Mouse (Mus musculus) c-Kit-positive CD71-positive TER-119-positive erythroid progenitor cells, embryonic 14.5 days (primary cell): ENCODE data around the gene Denr.

ENCODE experiments used
- DNase-seq: peaks from one replicate; pipeline ENCODE4 v3.0.0-alpha.2; 2013; ENCODE audit warnings: low spot score

The Denr gene

DNA sequence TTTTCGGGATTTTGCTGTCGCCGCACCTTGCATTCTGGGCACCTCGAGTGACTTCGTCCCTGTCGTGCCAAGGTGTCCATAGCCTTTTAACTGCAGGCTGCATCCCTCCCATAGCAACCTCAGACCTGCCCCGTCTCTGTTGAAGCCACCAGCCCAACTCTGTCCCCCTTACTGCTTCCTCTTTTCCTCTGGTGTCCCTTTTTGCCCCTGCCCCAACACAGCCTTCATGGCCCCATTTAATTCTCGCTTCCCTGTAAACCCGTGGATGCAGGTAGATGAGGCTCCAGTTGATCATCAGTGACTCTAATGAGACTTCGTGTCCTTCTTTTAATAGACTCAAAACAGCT is 629 bp downstream of the Denr start:
- no peak for DNase-seq

DNA sequence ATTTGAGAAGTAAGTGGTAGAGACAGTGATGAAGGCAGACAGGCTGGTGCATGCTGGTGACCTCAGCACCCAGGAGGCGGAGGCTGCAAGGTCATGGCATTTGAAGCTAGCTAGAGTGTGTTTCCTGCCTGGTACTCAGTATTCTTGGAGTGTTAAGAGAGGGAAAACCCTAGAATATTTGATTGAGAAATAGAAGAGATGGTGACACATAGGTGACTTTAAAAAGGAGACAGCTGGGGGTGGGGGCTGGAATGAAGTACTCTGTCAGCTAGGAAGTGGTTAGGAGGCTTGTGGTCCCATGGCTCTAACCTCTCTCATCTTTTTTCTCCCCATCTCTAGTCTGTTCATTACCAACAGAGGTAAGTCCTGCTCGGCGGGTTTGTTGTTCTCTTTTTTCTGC is 7.9 kb downstream of the Denr start:
- no peak for DNase-seq

DNA sequence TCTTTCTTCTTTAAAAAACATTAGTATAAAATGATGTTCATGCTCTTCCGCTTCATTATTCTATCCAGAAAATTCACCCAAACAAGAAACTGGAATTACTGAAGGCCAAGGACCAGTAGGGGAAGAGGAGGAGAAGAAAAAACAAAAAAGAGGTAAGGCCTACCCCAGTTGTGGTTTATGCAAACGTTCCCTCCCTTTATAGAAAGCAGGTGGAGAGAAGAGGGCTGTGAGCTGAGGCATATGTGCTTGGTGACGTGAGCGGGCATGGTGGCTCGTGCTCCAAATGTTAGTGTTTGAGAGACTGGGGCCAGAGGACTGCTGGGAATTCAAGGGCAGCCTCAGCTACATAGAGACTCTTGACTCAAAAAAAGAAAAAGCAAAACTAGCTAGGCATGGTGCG is 15.1 kb downstream of the Denr start:
- DNase-seq: no peak

DNA sequence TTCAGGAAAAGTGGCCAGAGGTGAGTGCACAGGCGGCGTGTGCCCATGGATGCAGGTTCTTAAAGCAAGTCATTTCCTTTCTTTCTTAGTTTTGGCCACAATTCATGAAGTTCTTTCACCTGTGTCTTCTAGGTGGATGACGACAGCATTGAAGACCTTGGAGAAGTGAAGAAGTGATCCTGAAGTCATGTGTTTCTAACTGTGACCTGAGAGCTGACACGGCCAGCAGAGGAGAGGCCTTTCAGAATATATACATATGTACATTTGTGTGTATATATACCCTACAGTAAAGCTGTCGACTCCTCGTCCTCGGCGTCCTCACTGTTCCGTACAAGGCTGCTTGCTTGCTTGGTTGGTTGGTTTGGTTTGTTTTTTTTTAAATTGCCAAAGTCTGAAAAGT is 20.1 kb downstream of the Denr start, which contains the start of gene Gm43518:
Gene Gm43518 (plus strand): TSS at position 301 of the 400 bp plus-strand sequence.
- no peak for DNase-seq

DNA sequence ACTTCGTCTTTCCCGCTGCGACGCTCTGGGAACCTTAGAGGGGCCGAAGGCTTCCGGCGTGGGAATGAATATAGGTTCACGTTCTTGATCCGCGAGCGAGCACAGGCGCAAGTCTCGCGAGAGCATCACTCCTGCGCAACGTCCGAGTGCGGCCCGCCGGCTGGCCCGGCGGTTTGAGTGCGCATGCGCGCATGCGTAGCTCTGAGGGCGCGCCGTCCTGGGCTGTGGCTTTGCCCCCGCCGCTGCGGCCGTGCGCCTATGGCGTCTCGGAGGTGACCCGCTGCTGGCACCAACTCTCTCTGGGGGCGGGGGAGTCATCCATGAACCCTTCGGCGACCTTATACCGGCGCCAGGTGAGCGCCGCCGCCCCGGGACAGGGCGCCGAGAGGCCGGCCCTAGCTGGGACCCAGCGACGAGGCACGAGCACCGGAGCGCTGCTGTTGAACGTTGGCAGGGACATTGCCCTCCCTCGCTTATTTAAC is 23.6 kb downstream of the Denr start, which contains the start of gene Ccdc62:
Gene Ccdc62 (plus strand): TSS at position 172 of the 482 bp plus-strand sequence.
- DNase-seq: peak; percentile 95

DNA sequence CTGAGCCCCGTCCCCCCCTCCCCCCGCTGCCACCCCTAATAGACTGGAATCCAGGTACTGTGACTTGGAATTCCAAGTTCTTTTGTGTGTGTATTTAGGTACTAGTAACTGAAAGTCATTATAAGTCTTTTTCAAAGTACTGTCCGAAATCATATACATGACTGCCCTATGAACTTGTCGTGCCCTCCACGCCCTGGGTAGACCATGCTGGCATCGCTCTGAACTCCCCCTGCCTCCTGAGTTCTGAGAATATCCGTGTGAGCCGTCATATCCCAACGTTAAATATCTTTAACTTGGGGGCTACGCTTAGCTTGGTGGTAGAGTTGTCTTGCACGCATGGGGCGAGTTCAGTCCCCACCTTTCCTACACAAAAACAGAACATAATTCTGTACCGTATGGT is 24.2 kb downstream of the Denr start:
- DNase-seq: no peak

DNA sequence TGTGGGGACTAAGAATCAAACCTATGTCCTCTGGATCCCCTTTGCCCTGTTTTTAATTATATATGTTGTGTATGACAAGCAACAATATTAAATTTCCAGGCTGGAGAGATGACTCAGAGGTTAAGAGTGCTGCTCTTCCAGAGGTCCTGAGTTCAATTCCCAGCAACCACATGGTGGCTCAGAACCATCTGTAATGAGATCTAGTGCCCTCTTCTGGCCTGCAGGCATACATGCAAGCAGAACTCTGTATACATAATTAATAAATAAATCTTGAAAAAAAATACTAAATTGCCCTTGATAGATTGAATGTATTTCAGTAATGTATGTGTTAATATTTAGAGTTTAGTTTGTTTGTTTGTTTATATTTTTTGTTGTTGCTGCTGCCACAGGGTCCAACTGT is 26.0 kb downstream of the Denr start:
- no peak for DNase-seq

DNA sequence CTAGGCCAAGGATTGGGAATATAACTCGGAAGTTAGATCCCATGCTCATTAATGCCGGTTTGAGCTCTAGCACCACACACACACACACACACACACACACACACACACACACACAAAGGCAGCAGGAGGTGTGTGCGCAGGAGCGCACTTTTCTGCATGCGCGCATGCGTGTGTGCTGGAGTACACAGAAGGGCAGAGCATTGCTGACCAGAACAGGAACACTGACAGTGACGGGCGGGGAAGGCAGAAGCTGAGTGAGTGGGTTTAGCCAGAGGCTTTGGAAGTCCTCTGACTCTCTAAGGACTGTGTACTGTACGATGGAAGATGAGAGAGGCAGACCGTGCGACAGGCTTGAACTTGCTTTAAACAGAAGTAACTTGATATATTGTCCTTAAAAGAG is 26.6 kb downstream of the Denr start:
- DNase-seq: peak; percentile 31

DNA sequence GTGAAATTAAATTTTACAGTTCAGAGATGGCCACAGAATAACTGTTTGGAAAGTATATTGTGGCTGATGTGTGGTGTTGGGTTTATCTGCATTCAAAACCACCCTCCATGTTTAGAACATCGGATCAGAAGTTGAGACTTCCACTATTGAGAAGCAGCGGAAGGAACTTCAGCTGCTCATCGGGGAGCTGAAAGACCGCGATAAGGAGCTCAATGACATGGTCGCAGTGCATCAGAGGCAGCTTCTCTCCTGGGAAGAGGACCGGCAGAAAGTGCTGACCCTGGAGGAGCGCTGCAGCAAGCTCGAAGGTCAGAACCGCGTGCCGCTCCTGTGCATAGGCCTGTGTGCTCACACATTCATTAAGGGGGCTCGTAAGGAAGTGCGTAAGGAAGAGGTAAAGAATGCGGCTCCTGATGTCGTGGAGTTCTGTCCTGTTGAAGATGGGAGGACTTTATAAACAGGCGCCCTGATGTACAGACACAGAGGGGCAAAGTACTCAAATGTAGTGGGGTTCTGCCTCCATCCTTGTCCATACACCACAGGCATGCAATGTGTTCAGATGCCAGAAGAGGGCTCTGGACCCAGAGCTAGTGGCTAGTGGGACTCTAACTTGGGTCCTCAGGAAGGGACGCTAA is 27.1 kb downstream of the Denr start:
- peak; percentile 58 for DNase-seq

DNA sequence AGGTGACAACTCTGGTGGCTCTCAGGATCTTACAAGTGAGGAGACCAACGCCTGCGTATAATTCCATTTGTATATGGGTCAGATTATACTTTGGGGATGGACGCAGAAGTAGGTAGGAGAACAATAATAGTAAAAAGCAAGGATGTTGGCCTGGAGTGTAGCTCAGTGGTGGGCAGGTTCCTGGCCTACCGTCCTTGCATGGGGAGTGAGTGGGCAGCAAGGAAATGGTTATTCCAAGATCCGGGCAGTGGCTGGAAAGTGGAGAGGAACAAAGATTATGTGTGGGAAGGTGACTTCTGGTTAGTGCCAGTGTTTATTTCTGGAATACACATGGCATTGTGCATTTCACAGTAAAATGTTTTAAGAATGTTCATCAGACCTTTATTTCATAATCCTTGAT is 29.0 kb downstream of the Denr start:
- DNase-seq: no peak

DNA sequence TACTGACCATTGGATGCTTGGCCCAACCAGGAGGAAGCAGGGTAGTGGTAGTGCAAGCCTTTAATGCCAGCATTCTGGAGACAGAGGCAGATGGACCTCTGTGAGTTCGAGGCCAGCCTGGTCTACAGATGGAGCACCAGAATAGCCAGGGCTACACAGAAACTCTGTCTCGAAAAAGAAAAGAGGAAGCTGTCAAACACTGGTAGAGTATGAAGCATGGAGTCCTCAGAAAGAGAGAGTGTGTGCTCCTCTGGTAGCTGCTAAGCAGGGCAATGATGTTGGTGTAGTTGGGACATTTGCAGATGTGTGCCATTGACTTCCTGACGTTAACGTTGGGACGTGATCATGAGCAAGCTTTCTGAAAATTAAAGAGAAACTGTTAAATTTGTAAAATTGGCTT is 31.5 kb downstream of the Denr start:
- DNase-seq: no peak

DNA sequence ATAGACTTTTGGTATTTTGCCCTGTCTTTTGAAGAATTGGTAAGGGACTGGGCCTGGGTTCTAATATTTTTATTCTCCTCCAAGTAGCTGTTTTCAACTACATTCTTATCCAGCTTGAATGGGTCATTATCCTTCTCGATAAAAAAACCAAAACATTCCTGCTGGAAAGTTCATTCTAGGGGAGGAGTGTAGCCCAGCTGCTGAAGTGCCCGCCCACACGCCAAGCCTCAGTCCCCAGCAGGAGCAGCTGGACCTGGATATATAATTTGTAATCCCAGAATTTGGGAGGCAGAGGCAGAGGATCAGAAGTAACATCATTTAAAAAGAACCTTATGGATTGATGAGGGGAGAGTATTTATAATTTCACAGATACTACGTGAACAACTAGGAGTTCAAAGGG is 39.6 kb downstream of the Denr start:
- no peak for DNase-seq

DNA sequence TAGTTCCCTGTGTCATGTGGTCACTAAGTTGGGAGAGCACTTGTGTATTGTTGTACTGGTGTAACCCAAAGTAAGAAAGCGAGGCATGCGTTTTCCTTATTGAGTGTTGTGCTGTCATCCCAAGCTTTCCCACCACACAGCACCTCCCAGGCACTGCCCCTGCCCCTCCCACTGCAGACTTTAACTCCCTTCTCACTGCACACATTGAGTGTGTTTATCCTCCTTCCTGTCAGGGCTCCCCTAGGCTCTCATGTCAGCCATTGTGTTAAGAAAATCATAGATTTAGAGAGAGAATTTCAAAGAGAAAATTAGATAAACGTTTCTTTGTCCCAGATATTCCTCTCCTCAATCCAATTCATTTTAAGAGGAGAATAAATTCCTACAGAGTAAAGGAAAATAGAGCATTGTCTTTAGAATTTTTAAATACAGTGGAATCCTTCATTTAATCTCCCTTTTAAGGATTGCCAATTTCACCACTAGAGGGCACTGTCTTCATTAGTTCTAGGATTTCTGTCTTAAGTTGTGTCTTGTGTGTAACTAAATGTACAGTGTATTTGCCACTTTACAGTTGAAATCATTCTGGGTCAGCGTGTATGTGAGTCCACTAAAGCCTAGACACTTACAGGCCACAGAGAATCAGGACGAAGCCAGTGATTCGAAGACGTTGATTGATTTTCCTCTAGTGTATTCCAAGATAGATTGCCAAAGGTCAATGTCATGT is 40.2 kb downstream of the Denr start:
- DNase-seq: peak; percentile 66

DNA sequence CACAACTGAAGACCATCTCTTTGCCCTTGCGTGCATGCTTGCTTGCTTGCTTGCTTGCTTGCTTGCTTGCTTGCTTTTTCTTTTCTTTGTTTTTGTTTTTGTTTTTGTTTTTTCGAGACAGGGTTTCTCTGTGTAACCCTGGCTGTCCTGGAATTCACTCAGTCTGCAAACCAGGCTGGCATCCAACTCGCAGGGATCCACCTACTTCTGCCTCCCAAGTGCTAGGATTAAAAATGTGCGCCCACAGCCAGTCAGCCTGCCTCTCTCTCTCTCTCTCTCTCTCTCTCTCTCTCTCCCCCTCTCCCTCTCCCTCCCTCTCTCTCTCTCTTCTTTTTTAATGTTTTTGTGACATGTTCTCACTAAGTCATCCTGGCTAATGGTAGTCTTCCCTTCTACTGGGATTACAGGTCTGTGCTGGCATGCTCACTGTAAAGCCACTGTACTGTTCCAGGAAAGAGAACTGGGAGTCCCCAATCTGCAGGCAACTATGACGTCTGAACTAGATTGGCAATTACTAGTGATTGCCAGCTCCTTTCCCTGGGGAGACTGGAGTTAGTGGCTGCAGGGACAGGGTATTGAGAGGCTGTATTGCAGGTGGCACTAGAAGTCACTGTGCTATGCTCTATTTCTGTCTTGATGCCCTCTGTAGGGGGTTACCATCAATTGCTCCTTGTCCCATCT is 45.5 kb downstream of the Denr start:
- no peak for DNase-seq

DNA sequence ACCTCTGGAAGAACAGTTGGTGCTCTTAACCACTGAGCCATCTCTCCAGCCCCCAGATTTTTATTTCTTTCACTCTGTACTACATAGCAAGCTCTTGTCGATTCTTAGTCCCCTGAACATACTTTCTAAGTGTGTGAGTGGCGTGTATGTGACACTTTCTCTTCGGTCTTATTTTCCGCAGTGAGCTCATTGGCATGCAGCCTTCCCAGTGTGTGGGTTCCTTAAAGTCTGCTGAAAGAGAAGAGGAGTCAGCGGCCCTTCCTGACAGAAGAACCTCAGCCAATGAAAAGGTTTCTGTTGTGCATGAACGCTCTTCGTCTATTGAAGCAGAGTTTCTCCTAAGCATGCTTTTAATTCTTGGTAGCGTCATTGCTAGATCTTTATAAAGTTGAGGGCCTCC is 50.2 kb downstream of the Denr start:
- DNase-seq: no peak

DNA sequence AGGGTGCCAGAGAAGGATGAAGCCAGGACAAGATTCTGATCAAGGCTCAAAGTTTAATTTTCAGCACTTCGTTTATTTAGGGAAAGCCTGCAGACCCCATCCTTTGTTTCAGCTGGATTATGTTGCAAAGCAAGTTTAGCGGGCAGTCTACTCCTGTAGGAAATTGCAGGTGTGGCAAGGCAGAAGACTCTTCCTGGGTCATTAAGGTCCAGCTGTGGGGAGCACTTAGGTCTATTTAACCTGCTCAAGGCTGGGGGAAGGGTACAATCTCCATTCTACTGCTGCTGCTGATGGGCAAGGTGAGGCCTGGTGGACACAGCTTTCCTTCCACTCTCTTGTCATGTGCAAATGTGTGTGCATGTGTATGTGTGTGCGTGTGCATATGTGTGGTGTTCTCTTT is 52.0 kb downstream of the Denr start:
- DNase-seq: no peak

DNA sequence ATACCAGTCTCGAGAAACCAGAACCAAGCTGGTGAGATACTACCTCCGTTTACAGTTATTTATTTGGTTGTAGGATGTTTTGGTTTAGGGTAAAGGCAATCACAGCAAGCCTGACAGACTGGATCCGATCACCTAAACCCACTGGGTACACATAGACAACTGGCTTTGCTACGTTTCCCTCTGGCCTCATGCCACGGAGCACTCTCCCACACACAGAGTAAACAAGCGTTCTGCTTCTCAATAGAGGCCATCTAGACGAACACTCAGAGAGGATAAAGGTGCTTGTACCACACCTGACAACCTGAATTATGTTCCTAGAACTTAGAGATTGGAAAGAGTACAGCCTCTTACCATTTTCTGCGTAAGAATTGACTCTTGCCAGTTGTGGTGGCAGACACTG is 53.2 kb downstream of the Denr start:
- DNase-seq: no peak

DNA sequence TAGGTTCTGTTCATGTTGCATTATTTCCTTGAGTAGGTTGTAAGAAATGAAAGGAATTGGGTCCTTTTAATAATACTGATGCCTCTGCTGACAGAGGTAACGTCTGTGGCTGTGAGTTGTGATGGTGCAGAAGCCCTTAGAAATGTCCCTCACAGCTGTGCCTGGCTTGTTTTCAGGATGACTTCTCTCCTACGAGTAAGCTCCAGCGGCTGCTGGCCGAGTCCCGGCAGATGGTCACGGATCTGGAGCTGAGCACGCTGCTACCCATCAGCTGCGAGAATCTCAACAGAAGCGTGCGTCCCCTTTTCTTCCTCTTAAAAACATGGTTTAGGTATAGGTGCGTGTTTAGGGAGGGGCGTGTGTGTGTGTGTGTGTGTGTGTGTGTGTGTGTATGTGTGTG is 54.1 kb downstream of the Denr start:
- no peak for DNase-seq

DNA sequence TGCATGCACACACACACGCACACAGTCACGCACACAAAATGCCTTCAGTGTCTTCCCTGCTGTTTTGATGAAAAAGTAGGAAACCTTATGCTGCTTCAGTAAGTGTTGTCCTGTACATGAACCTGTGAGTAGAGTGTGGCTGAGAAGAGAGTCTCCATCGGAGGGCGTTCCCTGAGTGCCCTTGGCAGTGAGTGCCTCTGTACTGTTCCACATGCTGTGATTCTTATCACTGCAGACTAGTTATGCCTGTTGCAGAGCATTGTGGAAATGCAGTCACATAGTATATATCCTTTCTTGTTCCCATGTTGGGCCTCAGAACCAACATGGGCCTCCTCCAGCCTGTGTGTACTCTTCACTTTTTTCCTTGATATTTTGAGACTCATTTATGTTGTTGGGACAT is 57.2 kb downstream of the Denr start:
- DNase-seq: no peak

DNA sequence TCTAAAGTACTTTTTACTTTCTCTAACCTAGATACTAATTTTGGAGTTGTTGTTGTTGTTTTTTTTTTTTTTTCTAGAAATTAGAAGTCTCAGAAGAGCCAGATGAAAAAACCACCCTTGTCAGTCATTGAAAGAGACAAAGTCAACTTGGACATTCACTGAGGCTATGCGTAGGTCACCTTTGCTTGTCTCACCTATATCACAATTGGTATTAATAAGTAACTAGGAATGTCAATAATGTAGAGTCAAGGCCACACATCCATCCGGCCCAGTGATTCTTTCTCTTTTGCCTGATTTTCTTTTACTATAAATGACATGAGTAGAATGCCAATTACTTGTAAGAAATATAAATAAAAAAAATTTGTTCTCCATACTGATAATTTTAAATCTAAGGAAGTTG is 59.8 kb downstream of the Denr start:
- DNase-seq: no peak

DNA sequence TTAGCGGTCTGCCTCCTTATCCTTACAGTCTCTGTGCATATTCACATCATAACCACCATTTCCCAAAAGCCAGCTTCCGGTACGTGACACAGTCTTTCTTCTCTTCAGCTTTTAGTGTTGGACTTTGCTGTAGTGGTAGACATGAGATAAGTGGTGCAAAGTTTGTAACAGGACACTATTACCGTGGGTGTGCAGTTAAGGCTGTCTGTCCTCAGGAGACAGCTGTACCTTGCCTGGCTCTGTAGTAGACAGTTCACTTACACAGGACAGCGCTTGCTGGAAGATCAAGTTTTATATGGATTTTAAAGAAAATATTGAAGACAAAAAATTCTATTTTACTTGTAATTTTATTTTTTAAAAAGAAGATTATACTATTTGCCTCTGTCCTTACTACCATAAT is 61.5 kb downstream of the Denr start:
- no peak for DNase-seq

DNA sequence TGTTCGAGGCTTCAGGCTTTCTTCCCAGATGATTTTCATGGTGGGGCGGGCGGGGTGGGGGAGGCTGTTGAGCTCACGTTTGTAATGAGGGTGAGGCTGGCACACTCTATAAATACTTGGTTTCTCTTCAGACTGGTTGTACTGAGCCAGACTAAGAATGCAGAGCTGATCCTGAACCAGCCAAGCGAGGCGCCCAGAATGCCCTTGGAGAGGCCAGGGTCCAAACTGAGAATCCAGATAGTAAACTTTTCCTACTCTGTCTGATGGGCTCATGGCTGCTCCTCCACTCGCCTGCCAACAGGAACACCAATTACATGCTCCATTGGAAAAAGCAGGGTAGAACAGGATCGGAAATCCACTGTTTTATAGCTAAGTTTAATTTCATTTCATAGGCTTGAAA is 62.2 kb downstream of the Denr start:
- DNase-seq: no peak

DNA sequence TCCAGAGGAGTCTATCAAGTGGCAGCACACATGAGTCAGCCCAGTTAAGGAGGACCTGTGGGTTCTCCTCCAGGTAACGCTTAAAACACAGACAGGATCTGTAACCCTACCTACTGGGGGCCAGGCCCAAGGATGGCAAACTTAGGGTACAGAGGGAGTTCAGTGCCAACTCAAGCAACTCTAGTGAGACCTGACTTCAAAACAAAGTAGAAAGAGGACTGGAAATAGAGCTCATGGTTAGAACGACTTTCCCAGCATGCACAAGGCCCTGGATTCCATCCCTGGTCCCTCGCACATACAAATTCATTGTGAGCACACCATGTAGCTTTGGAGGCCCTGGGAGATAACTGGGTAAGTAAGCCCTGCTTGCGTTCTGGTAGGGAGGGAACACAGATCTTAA is 63.6 kb downstream of the Denr start:
- no peak for DNase-seq
